Mouse (Mus musculus): ENCODE measurements at regions not wholly inside any gene's neighbourhood (a gene's known extent, or its start where the extent isn't known, plus 50 kb on each side); places are given as distances from the start of the nearest gene placed in this dataset.

GRCm38 (mm10) chr13:118565219-118565833 lies 104.3 kb upstream of the Fgf10 start:
- TF ChIP-seq CTCF (conservative IDR thresholded peaks at IDR 0.05; ENCODE audit: insufficient read depth, insufficient read length, low read depth, low read length) (no peak), POLR2A (IDR thresholded peaks at IDR 0.05; ENCODE audit: low read depth, low read length) (no peak)
